22 mouse cellular contexts compared by ENCODE assay signal in the genomic region with DNA sequence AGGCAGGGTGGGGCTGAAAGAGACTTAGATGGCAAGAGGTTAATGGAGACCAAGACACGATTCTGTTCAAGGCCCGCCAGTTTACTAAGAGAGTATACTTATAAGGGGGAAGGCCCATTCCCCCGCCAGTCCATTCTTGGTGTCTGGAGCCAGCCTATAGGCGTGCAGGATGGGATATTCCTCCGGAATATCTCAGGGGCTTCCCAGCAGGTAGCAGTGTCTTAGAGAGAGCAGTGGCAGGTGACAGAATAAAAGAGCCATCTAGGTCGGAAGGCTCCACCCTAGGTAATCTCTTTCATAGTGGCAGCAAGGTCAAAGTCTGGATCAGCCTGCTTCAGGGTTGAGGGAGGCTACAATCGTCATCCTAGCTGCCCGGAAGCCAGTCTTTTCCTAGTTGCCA.
"Had no signal": no experiment of that assay in that cellular context is flagged by ENCODE, and none has a peak within 500 bp of the region (broad histone marks: within the 10 kb centered on the region; RNA-seq: fewer than 3 reads in every experiment).

No protein-coding gene starts in this region.

- H3K4me1 ChIP-seq: heart, embryonic 10.5 days; heart, embryonic 12.5 days; hindbrain, embryonic 12.5 days; intestine, embryonic 15.5 days; liver, embryonic 13.5 days had no signal

- H3K9ac ChIP-seq: heart, embryonic 12.5 days; hindbrain, embryonic 12.5 days; hindbrain, embryonic 14.5 days; intestine, embryonic 15.5 days; limb, embryonic 12.5 days; liver, embryonic 13.5 days had no signal

- H3K27me3 ChIP-seq: heart, embryonic 12.5 days; hindbrain, embryonic 12.5 days; intestine, embryonic 15.5 days; limb, embryonic 12.5 days; liver, embryonic 13.5 days had no signal

- H3K36me3 ChIP-seq: heart, embryonic 10.5 days; heart, embryonic 12.5 days; hindbrain, embryonic 10.5 days; hindbrain, embryonic 12.5 days; intestine, embryonic 15.5 days; limb, embryonic 10.5 days; limb, embryonic 12.5 days; liver, embryonic 13.5 days had no signal

- H3K27ac ChIP-seq: gastrocnemius, adult 2 months; heart, embryonic 10.5 days; hindbrain, embryonic 10.5 days; hindbrain, embryonic 12.5 days; hindbrain, embryonic 14.5 days; intestine, embryonic 15.5 days; layer of hippocampus, adult 2 months; left cerebral cortex, adult 2 months; limb, embryonic 10.5 days; limb, embryonic 12.5 days; liver, embryonic 13.5 days had no signal

- DNase-seq: gastrocnemius, adult 2 months; gastrocnemius, postnatal 10 days; gastrocnemius, postnatal 25 days; heart, postnatal 10 days; heart, postnatal 4 days; kidney, adult 18-20 months; kidney, adult 8-10 months; kidney, postnatal 10 days; kidney, postnatal 25 days; kidney, postnatal 4 days; liver; liver, embryonic 13.5 days had no signal

- H3K4me3 ChIP-seq: gastrocnemius, adult 2 months; heart, embryonic 10.5 days; heart, embryonic 12.5 days; hindbrain, embryonic 10.5 days; hindbrain, embryonic 12.5 days; intestine, embryonic 15.5 days; layer of hippocampus, adult 2 months; left cerebral cortex, adult 2 months; limb, embryonic 10.5 days; limb, embryonic 12.5 days; liver, embryonic 13.5 days had no signal
